Mouse (Mus musculus) adrenal gland, adult 18-20 months (tissue): ENCODE data around the gene Usp21. TPM values are rescaled to one million over a fixed set of nuclear protein-coding genes. Genes with fewer than 3 reads are reported as not detected.
A peak's percentile ranks its signal among the peaks of the same experiment; 100 is the strongest.

Experiments
- DNase-seq, 2 experiments: peaks; one replicate each; pipeline ENCODE4 v3.0.0; 2021 to 2022; ENCODE audit warnings: low spot score in 2 of 2
- total RNA-seq, 2 experiments: library from RNA; stranded (reverse); gene quantifications; 1 replicate in 1 of 2; 2 replicates in 1 of 2; pipeline ENCODE4 v1.2.3; 2021

Gene Usp21
- total RNA-seq, 2 experiments from 2014 or later = 38.5 to 41.8 TPM

DNA sequence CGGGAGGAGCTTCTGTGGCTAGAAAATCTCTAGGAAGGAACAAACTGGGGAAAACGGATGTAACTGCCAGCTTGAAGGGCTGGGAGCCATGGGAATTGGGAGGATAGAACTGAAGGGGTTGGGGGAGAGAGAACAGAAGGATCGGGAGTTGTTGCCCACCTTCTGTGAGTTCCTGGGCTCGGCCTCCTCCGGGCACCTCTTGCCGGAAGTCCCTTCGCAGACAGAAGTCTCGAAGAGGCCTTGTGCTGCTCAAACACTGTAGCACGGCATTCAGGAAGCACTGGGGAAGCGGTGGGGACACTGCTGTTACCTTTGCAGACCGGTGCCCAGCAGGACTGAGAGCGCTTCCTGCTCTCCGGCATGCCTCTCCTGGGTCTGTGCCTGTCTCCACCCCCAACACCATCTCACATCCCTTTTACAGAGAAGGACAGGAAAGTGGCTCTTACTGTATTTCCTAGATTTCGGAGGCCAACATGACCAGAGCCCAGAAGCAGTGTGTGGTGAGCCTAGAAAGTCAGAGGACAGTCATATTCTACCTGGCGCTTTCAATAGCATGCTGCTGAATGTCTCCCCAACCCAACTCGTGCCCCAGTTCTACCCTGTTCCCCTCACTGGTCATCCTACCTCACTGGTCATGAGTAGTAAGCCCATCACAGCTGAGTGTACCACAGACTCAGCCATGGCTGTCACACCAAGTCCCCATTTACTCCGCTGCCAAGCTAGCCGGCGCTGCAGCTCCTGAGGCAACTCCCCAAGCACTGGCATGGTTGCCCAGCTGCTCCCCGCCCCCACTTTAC is 2.5 kb downstream of the Usp21 start:
- no peak for DNase-seq

DNA sequence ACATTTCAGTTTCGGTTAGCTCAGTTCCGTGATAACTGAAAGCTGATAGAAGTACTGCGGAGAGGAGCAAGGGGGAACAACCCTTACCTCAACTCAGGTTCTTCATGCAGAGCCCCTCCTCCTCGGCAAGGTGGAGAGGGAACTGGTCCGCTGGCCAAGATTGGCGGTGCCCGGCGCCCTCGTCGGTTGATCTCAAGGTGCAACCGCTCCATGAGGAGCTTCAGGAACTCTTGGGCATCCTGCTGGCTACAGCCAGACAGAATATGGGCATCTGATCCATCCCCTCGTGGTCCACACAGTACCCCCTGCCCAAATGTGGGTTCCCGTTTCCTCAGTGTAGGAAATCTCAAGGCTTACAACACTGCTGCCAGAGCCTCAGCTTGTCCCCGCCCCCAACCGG is 3.3 kb downstream of the Usp21 start:
- DNase-seq = no peak

DNA sequence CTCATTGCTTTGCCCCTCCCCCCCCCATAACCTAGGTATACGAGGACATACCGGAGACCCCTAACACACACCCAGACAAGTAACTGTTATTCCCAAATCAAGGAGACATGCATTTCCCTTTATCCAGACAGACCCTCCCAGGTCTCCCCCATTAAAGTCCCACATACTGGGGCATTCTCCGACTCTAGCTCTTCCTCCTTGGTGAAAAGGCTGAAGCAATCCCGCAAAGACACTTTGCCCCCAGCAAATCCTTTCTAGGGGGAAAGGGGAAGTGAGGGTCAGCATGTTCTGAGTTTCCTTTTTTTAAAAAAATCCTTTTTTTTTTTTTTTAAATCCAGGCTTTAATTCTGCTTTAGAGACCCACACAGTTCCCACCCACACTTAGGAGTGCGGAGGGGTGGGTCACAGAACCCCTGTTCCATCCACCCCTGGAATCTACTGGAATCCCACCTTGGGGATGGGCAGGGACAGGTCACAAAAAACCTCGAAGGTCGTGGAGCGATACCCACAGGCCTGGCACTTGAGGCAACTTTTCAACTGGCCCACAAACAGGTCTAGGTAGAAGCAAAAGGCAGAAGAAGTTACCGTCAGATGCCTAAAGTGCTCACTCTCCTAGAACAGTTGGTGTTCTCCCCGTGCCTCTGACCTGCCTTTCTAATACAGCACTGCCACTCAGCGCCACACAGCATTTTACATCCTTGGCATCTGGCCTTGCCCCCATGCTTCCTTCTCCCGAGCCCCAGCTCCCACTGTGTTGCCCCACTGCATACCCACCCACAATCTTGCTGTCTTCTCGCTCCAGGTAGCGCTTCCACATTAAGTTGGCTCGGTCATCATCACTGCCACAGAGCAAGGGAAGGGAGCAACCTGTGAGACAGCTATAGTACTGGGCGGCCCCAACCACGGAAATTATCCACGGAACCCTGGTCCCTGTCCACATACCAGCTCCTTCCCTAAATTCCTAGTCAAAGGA is 4.3 kb downstream of the Usp21 start:
- DNase-seq = no peak

DNA sequence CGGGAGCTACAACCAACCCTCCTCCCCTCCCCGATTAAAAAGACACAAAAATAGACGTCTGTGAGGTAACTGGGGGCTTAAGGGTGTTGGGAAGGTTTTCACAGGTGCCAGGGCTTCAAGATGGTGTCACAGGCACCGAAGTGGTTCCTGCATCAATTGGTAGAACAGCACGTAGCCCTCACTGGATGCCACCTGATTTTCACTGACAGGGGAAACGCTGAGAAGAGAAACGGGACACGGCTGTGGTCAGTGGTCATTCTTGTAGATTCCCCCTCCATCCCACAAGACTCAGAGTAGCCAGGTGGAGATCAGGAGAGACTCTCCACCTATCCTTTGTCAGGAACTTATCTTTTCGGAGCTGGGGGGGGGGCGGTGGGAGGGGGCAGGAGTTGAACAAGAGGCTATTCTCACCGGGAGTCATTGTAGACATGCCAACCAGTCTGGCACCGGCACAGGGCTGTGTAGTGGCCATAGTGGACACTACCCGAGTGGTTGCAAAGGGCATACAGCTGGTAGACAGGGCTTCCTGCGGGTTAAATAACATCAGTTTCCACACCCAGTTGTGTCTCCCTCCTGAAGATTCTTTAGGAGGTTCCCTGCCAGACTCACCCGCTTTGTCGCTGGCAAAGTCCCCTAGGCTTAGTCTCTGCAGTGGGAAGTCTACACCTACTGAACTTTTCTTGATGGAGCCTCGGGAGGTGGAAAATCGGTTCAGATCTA is 5.5 kb downstream of the Usp21 start:
- DNase-seq = no peak

DNA sequence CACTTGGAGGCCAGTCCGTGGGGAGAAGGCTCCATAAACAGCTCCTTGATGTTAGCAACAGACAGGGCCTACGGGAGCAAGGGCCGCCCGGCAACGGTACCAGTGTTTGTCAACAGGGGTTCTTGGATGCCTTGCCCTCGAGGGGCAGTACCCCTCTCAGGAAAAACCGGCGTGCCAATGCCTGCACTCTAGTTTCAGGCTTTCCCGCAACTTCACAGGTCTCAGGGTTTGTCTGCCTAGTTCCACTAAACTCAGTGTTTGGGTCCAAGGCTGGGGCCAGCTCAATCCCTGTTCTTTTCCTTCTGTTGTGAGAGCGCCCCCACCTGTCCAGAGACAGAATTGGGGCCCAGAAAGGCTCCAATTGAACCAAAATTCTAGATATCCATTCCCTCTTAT is 6.3 kb downstream of the Usp21 start:
- peak; percentile 82 to 85 for DNase-seq

DNA sequence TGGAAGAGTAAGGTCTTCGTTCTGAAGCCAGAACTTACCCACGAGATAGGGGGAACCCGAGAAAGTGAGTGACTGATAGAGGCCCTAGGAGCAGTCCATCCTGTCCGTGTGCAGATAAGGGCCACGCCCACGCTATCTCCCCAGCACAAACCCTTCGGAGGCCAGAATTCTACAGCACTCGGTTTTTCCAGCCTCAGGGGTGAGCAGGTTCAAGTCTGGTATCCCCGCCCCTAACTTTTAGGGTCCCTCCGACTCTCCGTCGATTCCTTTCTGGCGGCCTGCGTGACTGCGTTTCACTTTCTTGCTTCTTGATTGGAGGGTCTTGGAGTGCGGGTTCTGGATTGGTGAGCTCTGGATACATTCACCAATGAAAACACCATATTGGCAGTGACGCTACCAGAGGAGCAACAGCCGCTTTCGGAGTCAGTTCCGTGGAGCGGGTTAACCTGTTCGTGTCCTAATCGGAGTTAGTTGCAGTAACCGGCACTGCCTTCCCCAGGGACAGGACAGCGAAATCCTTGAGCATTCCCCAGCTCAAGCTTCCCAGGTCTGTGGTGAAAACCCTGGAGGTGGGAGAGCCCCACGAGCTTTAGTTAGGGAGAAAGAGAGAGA is 6.8 kb downstream of the Usp21 start, which contains the start of gene Ppox:
Gene Ppox, minus strand, starts transcription at position 271 of the 612 bp plus-strand sequence.
- peak; percentile 74 to 79 for DNase-seq

DNA sequence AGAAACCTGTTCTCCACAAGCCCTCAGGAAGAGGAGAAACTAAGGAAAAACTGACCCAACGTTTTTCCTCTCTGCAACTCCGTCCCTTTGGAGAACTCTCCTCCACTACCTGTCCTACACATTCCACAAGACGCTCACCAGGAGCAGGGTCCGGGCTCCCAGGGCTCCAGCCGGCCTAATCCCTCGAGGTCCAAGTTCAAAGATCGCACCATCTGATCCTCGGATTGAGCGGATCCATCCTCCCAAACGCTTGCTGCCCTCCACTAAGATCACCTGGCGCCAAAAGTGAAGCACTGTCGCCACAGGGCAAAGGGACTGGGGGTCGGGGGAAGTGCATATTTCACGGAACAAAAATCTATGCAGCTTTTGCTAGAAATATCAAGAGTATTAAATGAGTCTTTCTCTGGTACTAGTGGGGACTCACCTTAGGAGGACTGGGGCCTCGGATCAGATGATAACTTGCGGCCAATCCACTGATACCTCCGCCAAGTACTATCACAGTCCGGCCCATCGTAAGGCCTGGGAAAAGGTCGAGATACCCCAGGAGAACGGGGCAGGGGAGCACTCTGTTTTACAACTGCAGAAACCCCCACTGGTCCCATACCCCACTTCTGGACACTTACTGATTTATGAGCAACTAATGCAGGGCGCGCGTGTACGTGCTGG is 7.4 kb downstream of the Usp21 start:
- peak in 1 of 2 experiments; percentile 16 for DNase-seq

DNA sequence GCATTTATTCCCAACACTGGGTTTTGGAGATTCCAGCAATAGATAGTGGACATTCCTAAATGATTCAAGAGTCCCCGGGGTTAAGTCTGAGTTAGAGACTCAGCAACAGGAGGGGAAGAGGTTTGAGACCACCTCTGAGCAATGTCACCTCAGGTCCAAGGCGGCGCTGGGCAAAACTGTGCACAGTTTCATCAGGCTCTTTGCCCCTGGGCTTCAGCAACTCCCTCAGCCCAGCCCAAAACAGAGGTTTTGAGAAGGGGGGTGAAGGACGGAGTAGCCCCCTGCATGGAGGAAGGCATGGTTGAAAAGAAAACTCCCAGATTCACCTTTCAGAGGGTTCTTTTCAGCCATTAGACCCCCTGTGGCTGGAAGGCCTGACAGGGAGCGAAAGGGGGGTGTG is 8.1 kb downstream of the Usp21 start:
- DNase-seq = peak in 1 of 2 experiments; percentile 16

DNA sequence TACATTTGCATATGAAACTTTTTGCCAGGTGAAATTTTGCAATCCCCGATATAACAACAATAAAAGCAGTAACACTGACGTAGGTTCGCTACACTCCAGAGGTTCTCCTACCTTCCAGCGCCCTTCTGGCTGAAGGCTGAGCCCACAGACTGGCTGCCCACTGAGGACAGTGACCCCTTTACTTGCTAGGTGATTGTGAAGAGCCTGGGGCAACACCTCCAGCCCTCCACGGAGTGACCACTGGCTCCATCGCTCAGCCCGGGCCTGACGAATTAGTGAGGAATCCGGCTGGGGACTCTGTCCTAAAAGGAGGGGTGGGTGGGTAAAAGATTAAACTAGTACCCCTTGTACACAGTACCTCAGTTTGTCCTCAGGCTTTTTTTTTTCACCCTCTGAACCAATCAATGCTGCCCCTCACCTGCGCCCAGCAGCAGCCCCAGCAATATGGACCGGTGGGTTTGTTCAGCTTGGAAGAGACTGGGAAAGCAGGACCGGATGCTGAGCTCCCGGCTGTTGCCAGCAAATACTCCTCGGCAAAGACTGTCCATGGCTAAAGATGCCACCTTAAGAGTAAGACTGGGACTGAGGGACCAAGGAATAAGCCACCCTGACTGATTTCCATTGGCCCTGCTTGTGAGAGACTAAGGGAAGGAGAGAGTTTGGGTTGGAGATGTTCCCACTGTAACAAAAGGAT is 8.6 kb downstream of the Usp21 start:
- DNase-seq = peak in 1 of 2 experiments; percentile 18

DNA sequence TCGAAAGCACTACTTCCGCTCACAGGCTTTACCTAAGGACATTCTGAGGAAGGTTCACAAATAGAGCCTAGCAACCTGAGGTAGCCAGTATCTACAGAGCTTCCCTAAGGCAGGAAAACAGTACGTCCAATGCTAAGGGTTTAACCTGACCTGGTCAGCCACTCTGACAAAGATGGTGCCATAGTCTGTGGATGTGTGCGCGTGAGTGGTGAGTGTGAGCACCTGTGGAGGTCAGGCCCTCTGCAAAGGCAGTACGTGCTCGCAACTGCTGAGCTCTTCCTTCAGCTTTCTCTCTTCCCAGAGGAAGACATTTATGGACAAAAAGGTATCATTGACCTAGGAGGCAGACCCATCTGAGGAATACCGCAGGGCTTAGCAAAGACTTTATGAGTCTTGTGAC is 9.4 kb downstream of the Usp21 start:
- DNase-seq = peak in 1 of 2 experiments; percentile 9

DNA sequence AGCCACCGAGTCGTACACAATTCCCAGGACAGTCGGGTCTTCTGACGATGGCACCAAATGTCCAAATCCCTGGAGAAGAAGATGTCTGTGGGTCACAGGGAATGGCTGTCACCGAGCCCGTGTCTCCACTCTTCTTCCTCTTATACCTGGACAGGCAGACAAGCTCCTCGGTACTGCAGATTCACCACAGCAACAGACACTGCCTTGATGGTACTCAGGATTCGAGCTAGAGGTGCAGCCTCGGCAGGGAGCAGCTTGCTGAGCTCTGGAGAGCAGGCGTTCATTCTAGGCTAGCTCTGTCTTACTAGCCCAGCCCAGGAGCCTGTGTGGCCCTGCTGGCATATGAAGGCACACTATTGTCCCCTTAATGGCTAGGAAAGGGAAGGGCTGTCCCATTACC is 10.1 kb downstream of the Usp21 start:
- peak in 1 of 2 experiments; percentile 14 for DNase-seq

DNA sequence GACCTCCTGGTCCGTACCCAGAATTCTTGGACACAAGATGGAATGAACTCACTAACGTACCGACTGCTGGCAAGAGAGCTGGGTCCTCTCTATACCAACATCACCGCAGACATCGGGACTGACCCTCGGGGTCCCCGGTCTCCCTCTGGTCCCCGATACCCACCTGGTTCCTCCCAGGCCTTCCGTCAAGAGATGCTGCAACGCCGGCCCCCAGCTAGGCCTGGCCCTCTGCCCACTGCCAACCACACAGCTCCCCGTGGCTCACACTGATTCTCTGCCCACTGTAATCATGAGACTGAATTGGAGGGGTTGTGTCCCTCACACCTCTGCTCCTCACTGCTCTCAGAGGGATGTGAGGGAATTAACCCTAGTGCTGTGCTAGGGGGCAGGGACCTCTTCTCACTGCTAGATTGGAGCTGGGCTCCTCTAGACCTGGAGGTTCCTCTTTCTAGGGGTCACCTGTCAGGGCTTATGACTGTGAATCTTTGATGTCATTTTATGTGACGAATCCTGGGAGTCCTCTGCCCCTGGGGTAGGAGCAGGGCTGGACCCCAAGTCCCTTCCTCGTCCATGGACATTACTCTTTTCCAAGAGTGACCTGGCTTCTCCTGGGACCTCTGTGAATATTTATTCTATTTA is 11.6 kb downstream of the Usp21 start:
- no peak for DNase-seq

DNA sequence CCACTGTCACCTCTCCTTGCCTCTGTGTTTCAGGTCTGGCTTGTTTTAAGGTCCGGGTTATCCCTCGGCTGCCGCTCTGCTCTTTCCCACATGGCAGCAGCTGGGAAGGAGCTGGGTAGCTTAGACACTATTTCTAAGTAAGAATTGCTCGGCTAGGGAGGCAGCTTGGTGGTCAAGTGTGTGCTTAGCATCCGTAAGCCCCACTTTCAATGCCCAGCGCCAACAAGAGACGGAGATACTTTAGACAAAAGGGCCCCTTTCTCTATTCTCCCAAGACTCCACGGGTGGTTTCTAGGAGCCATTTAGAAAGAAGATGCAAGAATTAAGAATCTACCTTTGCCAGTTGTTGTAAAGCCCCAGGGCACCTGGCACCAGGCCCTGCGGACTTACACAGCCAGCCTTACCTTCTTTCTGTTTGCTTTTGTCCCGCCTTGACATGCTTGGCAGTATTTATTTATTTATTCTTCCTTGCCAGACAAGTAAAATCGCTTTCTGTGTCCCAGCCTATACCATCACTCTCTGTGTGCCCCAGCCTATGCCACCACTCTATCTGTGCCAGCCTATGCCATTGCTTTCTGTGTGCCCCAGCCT is 12.6 kb downstream of the Usp21 start:
- DNase-seq = no peak

DNA sequence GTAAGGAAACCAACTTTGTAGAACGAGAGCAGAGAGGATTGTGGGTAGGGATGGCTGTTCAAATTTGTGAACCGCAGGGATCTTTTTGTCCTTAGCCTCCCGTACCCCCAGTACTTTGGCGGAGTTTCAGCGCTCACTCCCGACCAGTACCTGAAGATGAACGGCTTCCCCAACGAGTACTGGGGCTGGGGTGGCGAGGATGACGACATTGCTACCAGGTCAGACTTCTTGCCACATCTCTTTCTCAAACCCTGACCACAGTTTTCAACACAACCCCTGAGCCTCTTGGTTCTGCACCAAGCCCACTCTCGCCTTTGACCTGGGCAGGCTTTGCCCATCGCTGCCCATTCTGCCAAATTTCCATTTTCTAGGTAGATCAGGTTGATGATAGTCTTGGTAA is 13.6 kb downstream of the Usp21 start:
- DNase-seq = no peak

DNA sequence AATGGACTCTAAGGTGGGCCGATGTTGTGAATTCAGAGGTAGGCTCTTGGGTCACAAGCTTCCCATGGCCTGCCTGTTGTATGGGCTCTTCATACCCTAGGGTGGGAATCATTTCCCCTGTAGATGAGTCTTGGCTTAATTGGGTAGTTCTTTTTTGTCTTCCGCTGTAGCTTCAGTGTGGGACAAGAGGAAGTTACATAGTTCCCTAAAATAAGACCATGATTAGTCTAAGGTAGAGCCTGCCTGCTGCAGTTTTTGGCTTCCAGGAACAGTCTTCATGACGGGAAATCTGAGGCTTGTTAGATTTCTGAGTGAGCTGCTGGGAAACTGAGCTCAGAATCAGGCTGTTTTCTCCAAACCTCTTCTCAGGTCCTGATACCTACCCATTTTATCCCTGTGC is 15.7 kb downstream of the Usp21 start:
- DNase-seq = no peak

DNA sequence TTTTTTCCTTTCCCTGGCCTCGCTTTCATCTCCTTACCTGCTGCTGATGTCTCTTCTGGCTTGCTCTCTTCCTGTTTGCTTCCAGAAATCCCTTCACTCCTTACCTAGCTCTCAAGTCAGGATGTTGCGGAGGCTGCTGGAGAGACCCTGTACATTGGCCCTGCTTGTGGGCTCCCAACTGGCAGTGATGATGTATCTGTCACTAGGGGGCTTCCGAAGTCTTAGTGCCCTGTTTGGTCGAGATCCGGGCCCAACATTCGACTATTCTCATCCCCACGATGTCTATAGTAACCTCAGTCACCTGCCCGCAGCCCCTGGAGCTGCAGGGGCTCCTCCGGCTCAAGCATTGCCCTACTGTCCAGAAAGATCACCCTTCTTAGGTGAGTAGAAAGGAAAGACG is 16.2 kb downstream of the Usp21 start:
- no peak for DNase-seq

DNA sequence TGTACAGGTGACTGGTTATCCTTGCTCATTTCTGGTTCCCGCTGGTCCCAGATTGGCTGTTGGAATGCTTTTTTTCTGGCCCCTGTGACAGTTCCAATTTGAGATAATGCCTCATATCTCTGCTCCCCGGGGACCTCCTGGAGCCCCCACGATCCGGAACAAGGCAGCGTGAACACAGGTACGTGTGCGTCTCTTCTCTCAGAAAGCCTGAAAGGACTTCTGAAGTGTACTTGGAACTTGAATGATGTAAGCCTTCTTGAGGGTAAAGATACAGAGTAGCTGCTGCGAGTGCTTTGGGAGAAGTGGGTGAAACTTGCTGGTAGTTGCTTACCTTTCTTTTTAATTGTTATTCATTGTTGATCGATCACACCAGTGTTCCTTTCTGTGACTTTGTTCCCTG is 16.6 kb downstream of the Usp21 start:
- DNase-seq = no peak

DNA sequence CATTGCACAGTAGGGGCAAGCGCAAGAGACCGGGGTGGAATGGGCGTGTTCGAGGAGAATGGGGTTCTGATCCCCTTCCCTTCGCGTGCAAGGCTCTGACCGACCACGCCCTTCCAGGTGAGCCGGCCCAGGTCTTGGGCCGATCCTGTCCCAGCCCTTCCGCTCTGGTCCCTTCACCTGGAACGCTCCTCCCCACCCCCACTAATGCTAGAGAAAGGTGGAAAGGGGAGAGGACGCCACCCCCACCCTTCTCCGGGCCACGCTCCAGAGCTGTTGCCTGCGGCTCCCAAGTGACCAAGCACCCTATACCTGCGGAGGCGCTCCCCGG is 17.3 kb downstream of the Usp21 start:
- no peak for DNase-seq
